Mouse (Mus musculus) bone marrow, adult 2 months (tissue): ENCODE measurements around the gene Dnase1l2.

ENCODE experiments used
- CTCF ChIP-seq: fragments of 200-500 bp; IDR thresholded peaks from 2 replicates; pipeline ENCODE4 v1.5.1; 2011; ENCODE audit warnings: low read length, control low read depth; ENCODE audit not compliant: control insufficient read depth, insufficient read depth
- POLR2A ChIP-seq: fragments of 200-500 bp; IDR thresholded peaks from 2 replicates; pipeline ENCODE4 v1.6.1; 2011; ENCODE audit warnings: low read depth, mild to moderate bottlenecking, control low read depth, low read length, borderline replicate concordance; ENCODE audit not compliant: control insufficient read depth

GRCm38 (mm10) chr17:24415011-24415410 lies 27.9 kb downstream of the Dnase1l2 start:
- TF ChIP-seq CTCF, result no peak
- no peak for TF ChIP-seq POLR2A
